Mouse (Mus musculus): ENCODE measurements around the gene Mmp8.

DNA sequence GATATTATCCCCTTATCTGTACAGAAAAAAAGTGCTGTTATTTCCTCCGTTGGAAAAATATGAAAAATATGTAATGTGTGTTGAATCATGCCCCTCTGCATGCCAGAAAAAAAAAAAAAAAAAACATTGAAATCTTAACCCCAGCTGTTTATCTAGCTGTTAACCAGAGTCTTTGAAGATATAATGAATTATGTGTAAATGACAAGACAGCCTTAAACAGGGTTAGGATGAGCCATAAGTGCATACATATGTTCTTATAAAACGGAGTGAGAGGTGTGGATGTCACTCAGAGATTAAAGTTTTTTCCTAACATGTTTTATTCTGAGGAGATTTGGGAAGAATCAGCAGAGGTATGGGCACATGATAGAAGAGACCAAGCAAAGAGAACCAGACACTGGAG is 9.7 kb downstream of the Mmp8 start:
- TF ChIP-seq CTCF (IDR thresholded peaks at IDR 0.05; ENCODE audit: borderline replicate concordance, control insufficient read depth, extremely low read depth, insufficient read depth, low read length, poor library complexity) (no peak), POLR2A (IDR thresholded peaks at IDR 0.05; ENCODE audit: control insufficient read depth, extremely low read depth, insufficient read depth, low read length, poor library complexity) (no peak)
